Mouse (Mus musculus) layer of hippocampus, adult 8-10 months (tissue): ENCODE measurements around the gene Eif4ebp2. TPM values are rescaled to one million over a fixed set of nuclear protein-coding genes. Genes with fewer than 3 reads are reported as not detected.

Experiments used
- DNase-seq, 2 experiments: peaks; one replicate each; pipeline ENCODE4 v3.0.0; 2022; ENCODE audit warnings: low spot score in 2 of 2
- total RNA-seq, 4 experiments: library from RNA; stranded (reverse); gene quantifications; 2 replicates each; pipeline ENCODE4 v1.2.4; 2022

Eif4ebp2 gene
- total RNA-seq, 4 experiments from 2014 or later, result 43.0 to 55.3 (median 48.6) TPM

- DNase-seq, result no peak
Observed at GRCm38 (mm10) chr10:61419146-61419545, 33.3 kb downstream of the Eif4ebp2 start.

GRCm38 (mm10) chr10:61418131-61418900, 34.1 kb downstream of the Eif4ebp2 start:
- no peak for DNase-seq

GRCm38 (mm10) chr10:61417672-61418071, 34.8 kb downstream of the Eif4ebp2 start, which contains the start of gene Nodal:
TSS of gene Nodal (plus strand) at chr10:61417972.
- DNase-seq, result no peak

- DNase-seq, result no peak
Observed at GRCm38 (mm10) chr10:61417046-61417445, 35.4 kb downstream of the Eif4ebp2 start.

GRCm38 (mm10) chr10:61416561-61416960, 35.9 kb downstream of the Eif4ebp2 start:
- DNase-seq, result no peak

- no peak for DNase-seq
Observed at GRCm38 (mm10) chr10:61415890-61416289, 36.6 kb downstream of the Eif4ebp2 start.

- no peak for DNase-seq
Observed at GRCm38 (mm10) chr10:61415240-61415639, 37.2 kb downstream of the Eif4ebp2 start.

GRCm38 (mm10) chr10:61412910-61413625, 39.4 kb downstream of the Eif4ebp2 start:
- DNase-seq, result no peak

GRCm38 (mm10) chr10:61410193-61410592, 42.3 kb downstream of the Eif4ebp2 start:
- DNase-seq, result no peak

- no peak for DNase-seq
Observed at GRCm38 (mm10) chr10:61409776-61410175, 42.7 kb downstream of the Eif4ebp2 start.

GRCm38 (mm10) chr10:61405958-61406357, 46.5 kb downstream of the Eif4ebp2 start:
- no peak for DNase-seq

GRCm38 (mm10) chr10:61402911-61403310, 49.5 kb downstream of the Eif4ebp2 start:
- no peak for DNase-seq

GRCm38 (mm10) chr10:61402480-61402879, 50.0 kb downstream of the Eif4ebp2 start:
- DNase-seq, result no peak

- no peak for DNase-seq
Observed at GRCm38 (mm10) chr10:61400407-61400806, 52.1 kb downstream of the Eif4ebp2 start.

- DNase-seq, result peak in 1 of 2 experiments; percentile 72
Observed at GRCm38 (mm10) chr10:61399156-61399734, 53.2 kb downstream of the Eif4ebp2 start.

GRCm38 (mm10) chr10:61398125-61398524, 54.3 kb downstream of the Eif4ebp2 start:
- DNase-seq, result no peak

- DNase-seq, result no peak
Observed at GRCm38 (mm10) chr10:61394476-61395136, 57.9 kb downstream of the Eif4ebp2 start.

- DNase-seq, result no peak
Observed at GRCm38 (mm10) chr10:61392584-61392983, 59.9 kb downstream of the Eif4ebp2 start.

- DNase-seq, result no peak
Observed at GRCm38 (mm10) chr10:61390148-61390547, 62.3 kb downstream of the Eif4ebp2 start.

GRCm38 (mm10) chr10:61389020-61389419, 63.4 kb downstream of the Eif4ebp2 start:
- no peak for DNase-seq

GRCm38 (mm10) chr10:61386284-61386683, 66.2 kb downstream of the Eif4ebp2 start:
- DNase-seq, result no peak

GRCm38 (mm10) chr10:61385174-61385573, 67.3 kb downstream of the Eif4ebp2 start:
- DNase-seq, result no peak
